Mouse (Mus musculus): ENCODE results near the gene Cabp4.
A peak's percentile ranks its signal among the peaks of the same experiment; 100 is the strongest.

The Cabp4 gene

GRCm38 (mm10) chr19:4100718-4101261 lies 43.0 kb downstream of the Cabp4 start:
- DNase-seq (ENCODE audit: low read depth) = no peak

- DNase-seq (ENCODE audit: low read depth) = peak; percentile 42
Observed at GRCm38 (mm10) chr19:4099837-4100717, 43.8 kb downstream of the Cabp4 start, which contains the start of gene Pitpnm1. Pitpnm1 (plus strand) TSS chr19:4099998.

GRCm38 (mm10) chr19:4099056-4099455 lies 44.8 kb downstream of the Cabp4 start:
- DNase-seq (ENCODE audit: low read depth) = peak; percentile 96

GRCm38 (mm10) chr19:4098426-4098825 lies 45.4 kb downstream of the Cabp4 start:
- DNase-seq (ENCODE audit: low read depth) = peak; percentile 72

- DNase-seq (ENCODE audit: low read depth) = peak; percentile 96
Observed at GRCm38 (mm10) chr19:4097441-4097825, 46.4 kb downstream of the Cabp4 start.

- DNase-seq (ENCODE audit: low read depth) = peak; percentile 99
Observed at GRCm38 (mm10) chr19:4096642-4097440, 47.0 kb downstream of the Cabp4 start, which contains the start of gene Cdk2ap2. Cdk2ap2 (plus strand) TSS chr19:4097182.

- DNase-seq (ENCODE audit: low read depth) = no peak
Observed at GRCm38 (mm10) chr19:4095802-4096201, 48.0 kb downstream of the Cabp4 start.

- no peak for DNase-seq (ENCODE audit: low read depth)
Observed at GRCm38 (mm10) chr19:4094774-4095303, 49.0 kb downstream of the Cabp4 start.

GRCm38 (mm10) chr19:4094348-4094747 lies 49.5 kb downstream of the Cabp4 start:
- DNase-seq (ENCODE audit: low read depth) = no peak

GRCm38 (mm10) chr19:4093772-4094171 lies 50.1 kb downstream of the Cabp4 start:
- peak; percentile 41 for DNase-seq (ENCODE audit: low read depth)

GRCm38 (mm10) chr19:4092750-4093149 lies 51.1 kb downstream of the Cabp4 start:
- DNase-seq (ENCODE audit: low read depth) = peak; percentile 48

- DNase-seq (ENCODE audit: low read depth) = no peak
Observed at GRCm38 (mm10) chr19:4091383-4091782, 52.5 kb downstream of the Cabp4 start.

GRCm38 (mm10) chr19:4090446-4090845 lies 53.4 kb downstream of the Cabp4 start:
- DNase-seq (ENCODE audit: low read depth) = peak; percentile 51

GRCm38 (mm10) chr19:4089128-4089527 lies 54.7 kb downstream of the Cabp4 start:
- no peak for DNase-seq (ENCODE audit: low read depth)

- DNase-seq (ENCODE audit: low read depth) = no peak
Observed at GRCm38 (mm10) chr19:4088146-4088545, 55.7 kb downstream of the Cabp4 start.

GRCm38 (mm10) chr19:4087090-4087489 lies 56.7 kb downstream of the Cabp4 start:
- DNase-seq (ENCODE audit: low read depth) = no peak

GRCm38 (mm10) chr19:4086156-4086555 lies 57.7 kb downstream of the Cabp4 start:
- no peak for DNase-seq (ENCODE audit: low read depth)
